Mouse (Mus musculus) megakaryocyte-erythroid progenitor cell, adult 5-6 weeks (primary cell): ENCODE measurements around the gene Lactb. TPM values are rescaled to one million over a fixed set of nuclear protein-coding genes. Genes with fewer than 3 reads are reported as not detected.
A peak's percentile ranks its signal among the peaks of the same experiment; 100 is the strongest.
"Not testable (repeated sequence)": the region's sequence is repeated elsewhere in the genome, so short reads cannot be mapped to it uniquely, and the experiment has no call there.

Source experiments
- ATAC-seq: replicated peaks from 2 replicates; pipeline ENCODE4 v1.8.0; 2016; ENCODE audit warnings: mild to moderate bottlenecking, inconsistent platforms; ENCODE audit not compliant: severe bottlenecking, poor library complexity, low FRiP score, low TSS enrichment
- total RNA-seq, 2 experiments: library from RNA; stranded (forward) in 1 of 2; stranded (reverse) in 1 of 2; fragments of 200-1000, 215-1000 nt in 1 of 2; fragments of >200 nt in 1 of 2; fragmentation: Nextera tagmentation in 1 of 2; gene quantifications; 2 replicates each; pipeline ENCODE4 v1.2.3; 2014 to 2017

Lactb gene
- total RNA-seq, 2 experiments from 2014 or later: 12.5 to 20.3 TPM

GRCm38 (mm10) chr9:66927696-66928402 lies 47.4 kb downstream of the Lactb start:
- no peak for ATAC-seq

GRCm38 (mm10) chr9:66925853-66926252 lies 49.4 kb downstream of the Lactb start:
- ATAC-seq: no peak

- no peak for ATAC-seq
Observed at GRCm38 (mm10) chr9:66922076-66922475, 53.2 kb downstream of the Lactb start.

GRCm38 (mm10) chr9:66920488-66921279 lies 54.6 kb downstream of the Lactb start:
- ATAC-seq: no peak

- no peak for ATAC-seq
Observed at GRCm38 (mm10) chr9:66919981-66920380, 55.3 kb downstream of the Lactb start.

- peak; percentile 82 for ATAC-seq
Observed at GRCm38 (mm10) chr9:66919382-66919971, 55.8 kb downstream of the Lactb start, which contains the start of gene Rab8b. Rab8b (minus strand) TSS chr9:66919687.

- ATAC-seq: no peak
Observed at GRCm38 (mm10) chr9:66918672-66919330, 56.5 kb downstream of the Lactb start.

GRCm38 (mm10) chr9:66917892-66918255 lies 57.4 kb downstream of the Lactb start:
- ATAC-seq: no peak

GRCm38 (mm10) chr9:66917216-66917891 lies 57.9 kb downstream of the Lactb start:
- no peak for ATAC-seq

- peak; percentile 63 for ATAC-seq
Observed at GRCm38 (mm10) chr9:66915869-66916785, 59.2 kb downstream of the Lactb start.

- ATAC-seq: no peak
Observed at GRCm38 (mm10) chr9:66915401-66915800, 59.9 kb downstream of the Lactb start.

- no peak for ATAC-seq
Observed at GRCm38 (mm10) chr9:66914540-66914939, 60.7 kb downstream of the Lactb start.

GRCm38 (mm10) chr9:66913254-66913934 lies 61.9 kb downstream of the Lactb start:
- ATAC-seq: not testable (repeated sequence)

- ATAC-seq: no peak
Observed at GRCm38 (mm10) chr9:66912304-66912703, 63.0 kb downstream of the Lactb start.

- no peak for ATAC-seq
Observed at GRCm38 (mm10) chr9:66910677-66911076, 64.6 kb downstream of the Lactb start.

- ATAC-seq: peak; percentile 75
Observed at GRCm38 (mm10) chr9:66909922-66910321, 65.4 kb downstream of the Lactb start.

- no peak for ATAC-seq
Observed at GRCm38 (mm10) chr9:66907746-66908397, 67.4 kb downstream of the Lactb start.
